Mouse (Mus musculus) neural tube, embryonic 11.5 days (tissue): ENCODE results near the gene Ephx4. TPM values are rescaled to one million over a fixed set of nuclear protein-coding genes. Genes with fewer than 3 reads are reported as not detected.

Source experiments
- ATAC-seq: fragments of 200-750 bp; cut with Nextera tagmentation; 2 replicates; pipeline ENCODE4 v1.8.0; 2017; ENCODE audit warnings: moderate number of reproducible peaks, mild to moderate bottlenecking, moderate TSS enrichment, moderate library complexity; ENCODE audit not compliant: insufficient read depth, low FRiP score, low TSS enrichment
- DNase-seq: peaks from one replicate; pipeline ENCODE4 v3.0.0-alpha.2; 2015; ENCODE audit warnings: low spot score
- H3K27ac ChIP-seq: fragments of 300-500 bp; sonication (generic); 2 replicates; pipeline ENCODE4 v1.5.1; 2014; ENCODE audit warnings: low read depth, mild to moderate bottlenecking, low read length
- H3K27me3 ChIP-seq: fragments of 300-500 bp; sonication (generic); 2 replicates; pipeline ENCODE4 v1.6.1; 2014; ENCODE audit warnings: mild to moderate bottlenecking, low read length, mixed read lengths; ENCODE audit not compliant: control insufficient read depth, insufficient read depth
- H3K36me3 ChIP-seq: fragments of 300-500 bp; sonication (generic); 2 replicates; pipeline ENCODE4 v1.6.1; 2014; ENCODE audit warnings: mild to moderate bottlenecking, low read length, moderate library complexity, mixed read lengths; ENCODE audit not compliant: control insufficient read depth, insufficient read depth
- H3K4me1 ChIP-seq: fragments of 300-500 bp; sonication (generic); 2 replicates; pipeline ENCODE4 v1.6.1; 2014; ENCODE audit warnings: low read length, mixed read lengths; ENCODE audit not compliant: control insufficient read depth, insufficient read depth
- H3K4me2 ChIP-seq: fragments of 300-500 bp; sonication (generic); 2 replicates; pipeline ENCODE4 v1.6.1; 2014; ENCODE audit warnings: low read depth, mild to moderate bottlenecking, moderate library complexity
- H3K4me3 ChIP-seq: fragments of 300-500 bp; sonication (generic); 2 replicates; pipeline ENCODE4 v1.5.1; 2014; ENCODE audit warnings: low read depth, low read length
- H3K9ac ChIP-seq: fragments of 300-500 bp; sonication (generic); 2 replicates; pipeline ENCODE4 v1.6.1; 2014; ENCODE audit warnings: mild to moderate bottlenecking, low read length
- H3K9me3 ChIP-seq: fragments of 300-500 bp; sonication (generic); 2 replicates; pipeline ENCODE4 v1.6.1; 2016; ENCODE audit warnings: low read length; ENCODE audit not compliant: control insufficient read depth
- WGBS: fragments of 180-500 bp; shearing (Covaris S2); extraction: QIAGEN DNeasy Blood & Tissue Kit; methylation state at CpG from one replicate; pipeline ENCODE4 v1.1.7; 2014; 5-methylcytosine and 5-hydroxymethylcytosine counted together
- polyA plus RNA-seq: library from polyadenylated mRNA; unstranded; fragments of >200 nt; fragmentation: Nextera tagmentation; extraction: Ambion mirVana; gene quantifications from 2 replicates; pipeline ENCODE4 v1.2.1, GENCODE M21; 2014

Gene Ephx4
- polyA plus RNA-seq, 1 experiment from 2014 or later, result 1.7 TPM

DNA sequence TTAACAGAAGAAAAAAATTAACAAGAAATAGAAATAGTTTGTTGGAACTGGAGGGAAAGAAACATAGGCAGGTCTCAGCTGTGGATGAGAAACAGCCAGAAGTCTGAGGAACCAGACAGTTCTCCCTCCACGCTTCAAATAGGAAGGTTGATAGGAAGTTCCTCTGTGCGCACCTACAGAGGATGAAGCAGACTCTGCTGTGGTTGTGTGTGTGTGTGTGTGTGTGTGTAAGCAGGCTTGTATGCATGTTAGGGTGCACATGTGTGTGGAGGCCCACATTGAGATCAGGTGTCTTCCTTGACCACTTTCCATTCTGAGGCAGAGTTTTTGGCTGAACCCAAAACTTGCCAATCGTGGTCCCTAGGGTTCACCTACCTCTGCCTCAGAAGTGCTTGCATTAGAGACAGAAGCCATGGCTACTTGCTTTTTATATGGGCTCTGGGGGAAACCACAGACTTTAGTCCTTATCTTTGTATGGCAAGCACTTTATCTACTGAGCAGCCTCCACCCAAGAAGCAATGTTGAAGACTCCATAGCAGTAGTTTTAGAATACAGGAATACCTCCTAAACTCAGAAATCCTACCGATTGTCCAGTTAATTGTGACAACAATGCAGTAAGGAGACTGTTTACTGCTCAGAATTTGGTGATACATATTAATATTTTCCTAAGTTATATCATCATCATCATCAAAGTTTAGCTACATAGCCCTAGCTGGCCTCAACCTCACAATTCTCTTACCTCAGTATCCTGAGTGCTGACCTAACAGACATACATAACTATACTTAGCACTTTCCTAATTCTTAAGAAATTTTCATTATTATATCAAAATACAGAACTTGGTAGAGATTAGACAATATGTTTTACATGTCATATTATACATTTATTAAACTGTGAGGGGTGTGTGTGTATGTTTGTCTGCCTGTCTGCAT, 59.9 kb downstream of the Ephx4 start:
- 90% methylated on average over 4 of the region's 4 CpGs for WGBS
- Histone ChIP-seq H3K36me3 (no peaks in the 10 kb centered on the region), H3K4me1 (0 out of 2 replicates have a peak, but pooled peaks cover 2% of the 10 kb centered on the region), H3K27me3 (no peaks in the 10 kb centered on the region), H3K27ac (no peak overlapping the region), H3K4me2 (no peak overlapping the region), H3K4me3 (no peak overlapping the region), H3K9ac (no peak overlapping the region), H3K9me3 (no peaks in the 10 kb centered on the region)
- ATAC-seq, result no peak
- no peak for DNase-seq

DNA sequence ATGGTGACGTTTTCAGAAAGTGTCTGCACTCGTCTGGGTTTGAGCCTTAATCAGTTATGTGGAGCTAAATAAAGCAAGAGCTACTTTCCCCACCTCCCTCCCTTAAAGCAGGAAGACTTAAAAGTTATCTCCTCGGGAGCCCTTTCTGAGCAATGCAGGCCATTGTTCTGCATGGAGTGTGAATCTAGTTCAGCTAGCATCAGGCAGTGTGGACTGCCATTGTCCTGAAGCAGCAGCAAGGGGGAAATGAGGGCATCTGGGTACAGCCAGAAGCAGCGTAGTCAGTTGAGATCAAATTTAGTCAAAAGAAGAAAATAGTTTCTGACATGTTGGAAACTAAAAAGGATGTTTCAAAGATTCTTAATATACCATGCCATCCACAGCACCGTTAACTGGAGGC, 64.0 kb downstream of the Ephx4 start:
- H3K4me1 ChIP-seq, result 0 out of 2 replicates have a peak, but pooled peaks cover 2% of the 10 kb centered on the region
- no peak overlapping the region for H3K9ac ChIP-seq
- DNase-seq (no peak), ATAC-seq (no peak)
- H3K27me3 ChIP-seq, result no peaks in the 10 kb centered on the region
- H3K4me2 ChIP-seq, result no peak overlapping the region
- WGBS, result 48% methylated on average over 5 of the region's 5 CpGs
- H3K36me3 ChIP-seq, result no peaks in the 10 kb centered on the region
- no peak overlapping the region for H3K27ac ChIP-seq
- no peaks in the 10 kb centered on the region for H3K9me3 ChIP-seq
- no peak overlapping the region for H3K4me3 ChIP-seq

DNA sequence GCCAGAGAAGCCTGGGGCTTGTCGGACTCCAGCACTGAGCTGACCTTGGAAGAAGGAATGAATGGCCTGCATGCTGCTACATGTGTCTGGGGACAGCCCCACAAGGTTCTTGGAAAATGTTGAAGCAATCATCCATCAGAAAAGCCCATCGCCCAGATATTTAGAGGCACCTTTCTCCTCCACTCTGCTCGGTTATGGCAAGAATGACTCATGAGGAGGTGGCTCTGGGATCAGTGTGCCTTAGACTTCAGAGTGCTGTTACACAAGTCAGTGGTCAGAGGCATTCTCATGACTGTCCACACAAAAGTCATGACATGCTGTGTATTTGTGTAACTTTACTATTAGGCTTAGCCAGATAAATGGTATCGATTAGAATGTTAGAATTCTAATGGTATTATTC, 64.6 kb downstream of the Ephx4 start:
- Histone ChIP-seq H3K27me3 (no peaks in the 10 kb centered on the region), H3K9me3 (no peaks in the 10 kb centered on the region), H3K36me3 (no peaks in the 10 kb centered on the region), H3K27ac (no peak overlapping the region), H3K4me2 (no peak overlapping the region), H3K4me3 (no peak overlapping the region), H3K9ac (no peak overlapping the region), H3K4me1 (0 out of 2 replicates have a peak, but pooled peaks cover 2% of the 10 kb centered on the region)
- ATAC-seq (no peak), DNase-seq (no peak)
- 82% methylated on average over 4 of the region's 4 CpGs for WGBS

DNA sequence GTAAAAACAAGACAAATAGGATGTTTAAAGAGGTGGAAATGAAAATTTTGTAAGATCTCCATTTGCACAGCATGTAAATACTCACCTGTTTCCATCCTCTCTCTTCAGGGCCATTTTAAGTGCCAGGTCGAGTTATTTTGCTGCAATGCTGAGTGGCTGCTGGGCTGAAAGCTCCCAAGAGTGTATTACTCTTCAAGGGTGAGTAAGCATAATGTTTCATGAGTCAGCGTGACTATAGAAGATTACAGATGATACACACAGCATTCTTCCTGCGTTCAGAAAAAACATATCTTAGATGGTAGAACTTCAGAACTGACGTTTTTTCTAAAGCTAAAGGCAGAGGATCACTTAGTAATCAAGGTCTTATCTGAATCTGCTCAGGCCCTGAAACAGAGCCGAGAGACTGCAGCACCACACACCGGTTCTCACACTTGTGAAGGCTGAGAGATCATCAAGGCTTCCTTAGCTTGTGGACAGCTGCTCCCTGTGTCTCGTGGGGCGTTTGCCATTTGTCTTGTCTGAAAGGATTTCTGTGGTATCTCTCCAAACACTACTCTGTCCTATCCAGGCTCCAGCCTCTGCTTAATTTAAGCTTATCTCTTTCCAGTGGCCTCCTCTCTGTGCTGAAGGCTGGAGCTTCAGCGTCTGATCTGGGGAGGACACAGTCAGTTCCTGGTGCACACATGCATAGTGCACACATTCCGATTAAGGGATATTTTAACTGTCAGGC, 68.2 kb downstream of the Ephx4 start:
- Histone ChIP-seq H3K4me2 (no peak overlapping the region), H3K4me1 (0 out of 2 replicates have a peak, but pooled peaks cover 2% of the 10 kb centered on the region), H3K36me3 (no peaks in the 10 kb centered on the region), H3K9me3 (no peaks in the 10 kb centered on the region), H3K4me3 (no peak overlapping the region), H3K27me3 (no peaks in the 10 kb centered on the region), H3K9ac (no peak overlapping the region), H3K27ac (no peak overlapping the region)
- 74% methylated on average over 10 of the region's 10 CpGs for WGBS
- no peak for ATAC-seq
- DNase-seq, result no peak

Other genes with a start within 250 kb of the Ephx4 start
- gene Tgfbr3, start 113.1 kb upstream of the Ephx4 start, polyA plus RNA-seq, result 8.2 and 8.6 TPM in 2 replicates
- 1.8 and 2.9 TPM in 2 replicates for gene Brdt, start 71.6 kb upstream of the Ephx4 start, polyA plus RNA-seq
- gene Lpcat2b, start 28.8 kb downstream of the Ephx4 start, polyA plus RNA-seq, result not detected in 2 replicates
- 7.7 and 7.8 TPM in 2 replicates for gene Btbd8, start 35.3 kb downstream of the Ephx4 start, polyA plus RNA-seq
- gene Gm42669, start 104.9 kb downstream of the Ephx4 start, polyA plus RNA-seq, result 0.09 and 0.44 TPM in 2 replicates
- 0.09 TPM in 1 of 2 replicates, not detected in the other for gene 1700028K03Rik, start 132.0 kb downstream of the Ephx4 start, polyA plus RNA-seq
- 19.6 and 22.1 TPM in 2 replicates for gene Rpap2, start 194.6 kb downstream of the Ephx4 start, polyA plus RNA-seq
- gene Glmn, start 195.2 kb downstream of the Ephx4 start, polyA plus RNA-seq, result 30.3 and 32.2 TPM in 2 replicates